Mouse (Mus musculus): ENCODE data around the gene Zdhhc23. TPM values are rescaled to one million over a fixed set of nuclear protein-coding genes. Genes with fewer than 3 reads are reported as not detected.

The Zdhhc23 gene
- polyA plus RNA-seq, 1 experiment = not detected

- Histone ChIP-seq H3K4me3 (no peak overlapping the region), H3K79me2 (ENCODE audit: control insufficient read depth, insufficient read depth) (no peaks in the 10 kb centered on the region), H3K4me2 (ENCODE audit: low read depth) (no peak overlapping the region), H3K36me3 (ENCODE audit: control insufficient read depth, insufficient read depth) (no peaks in the 10 kb centered on the region), H3ac (ENCODE audit: control insufficient read depth, insufficient read length) (no peak overlapping the region), H3K27me3 (ENCODE audit: control insufficient read depth, insufficient read depth, insufficient read length) (no peaks in the 10 kb centered on the region)
- TF ChIP-seq CEBPB (IDR thresholded peaks at IDR 0.05; ENCODE audit: insufficient read depth, poor library complexity, severe bottlenecking) (no peak), TCF3 (IDR thresholded peaks at IDR 0.05; ENCODE audit: insufficient read length, low read depth) (no peak), POLR2AphosphoS2 (IDR thresholded peaks at IDR 0.05; ENCODE audit: insufficient read length, low read depth) (no peak), E2F4 (IDR thresholded peaks at IDR 0.05; ENCODE audit: insufficient read depth) (no peak), POLR2A (IDR thresholded peaks at IDR 0.05; ENCODE audit: insufficient read length, low read depth) (no peak), USF1 (IDR thresholded peaks at IDR 0.05; ENCODE audit: low read depth) (no peak), REST (IDR thresholded peaks at IDR 0.05; ENCODE audit: insufficient read depth, insufficient read length) (no peak), MYOD1 (IDR thresholded peaks at IDR 0.05; ENCODE audit: control insufficient read depth in 1 of 3, insufficient read length in 2 of 3, low read depth in 2 of 3) (no peak)
Measured at GRCm38 (mm10) chr16:43951591-43951990, 28.0 kb downstream of the Zdhhc23 start.

GRCm38 (mm10) chr16:43945869-43946268 lies 33.7 kb downstream of the Zdhhc23 start:
- H3K36me3 ChIP-seq (ENCODE audit: control insufficient read depth, insufficient read depth) = no peaks in the 10 kb centered on the region
- no peak overlapping the region for H3ac ChIP-seq (ENCODE audit: control insufficient read depth, insufficient read length)
- H3K4me3 ChIP-seq = no peak overlapping the region

GRCm38 (mm10) chr16:43945351-43945750 lies 34.2 kb downstream of the Zdhhc23 start:
- TF ChIP-seq POLR2A (IDR thresholded peaks at IDR 0.05; ENCODE audit: insufficient read length, low read depth) (no peak), REST (IDR thresholded peaks at IDR 0.05; ENCODE audit: insufficient read depth, insufficient read length) (no peak), SRF (IDR thresholded peaks at IDR 0.05; ENCODE audit: control insufficient read depth, insufficient read length, low read depth) (no peak), MYOG (IDR thresholded peaks at IDR 0.05; ENCODE audit: control insufficient read depth in 1 of 3, insufficient read depth in 1 of 3, insufficient read length in 2 of 3, low read depth in 2 of 3) (no peak), USF1 (IDR thresholded peaks at IDR 0.05; ENCODE audit: low read depth) (no peak), MYOD1 (IDR thresholded peaks at IDR 0.05; ENCODE audit: control insufficient read depth in 1 of 3, insufficient read length in 2 of 3, low read depth in 2 of 3) (no peak), POLR2AphosphoS2 (IDR thresholded peaks at IDR 0.05; ENCODE audit: insufficient read length, low read depth) (no peak), E2F4 (IDR thresholded peaks at IDR 0.05; ENCODE audit: insufficient read depth) (no peak), TCF12 (IDR thresholded peaks at IDR 0.05; ENCODE audit: insufficient read depth, poor library complexity, severe bottlenecking) (no peak), CEBPB (IDR thresholded peaks at IDR 0.05; ENCODE audit: insufficient read depth, poor library complexity, severe bottlenecking) (no peak), TCF3 (IDR thresholded peaks at IDR 0.05; ENCODE audit: insufficient read length, low read depth) (no peak), MAX (IDR thresholded peaks at IDR 0.05; ENCODE audit: low read depth) (no peak)
- Histone ChIP-seq H3K79me2 (ENCODE audit: control insufficient read depth, insufficient read depth) (no peaks in the 10 kb centered on the region), H3K36me3 (ENCODE audit: control insufficient read depth, insufficient read depth) (no peaks in the 10 kb centered on the region), H3ac (ENCODE audit: control insufficient read depth, insufficient read length) (no peak overlapping the region), H3K4me2 (ENCODE audit: low read depth) (no peak overlapping the region), H3K27me3 (ENCODE audit: control insufficient read depth, insufficient read depth, insufficient read length) (no peaks in the 10 kb centered on the region), H3K4me3 (no peak overlapping the region)

More at GRCm38 (mm10) chr16:43945869-43946268, 33.7 kb downstream of the Zdhhc23 start:
- no peaks in the 10 kb centered on the region for H3K79me2 ChIP-seq (ENCODE audit: control insufficient read depth, insufficient read depth)
- H3K27me3 ChIP-seq (ENCODE audit: control insufficient read depth, insufficient read depth, insufficient read length) = no peaks in the 10 kb centered on the region
- H3K4me2 ChIP-seq (ENCODE audit: low read depth) = no peak overlapping the region
- TF ChIP-seq POLR2A (IDR thresholded peaks at IDR 0.05; ENCODE audit: insufficient read length, low read depth) (no peak), E2F4 (IDR thresholded peaks at IDR 0.05; ENCODE audit: insufficient read depth) (no peak), TCF12 (IDR thresholded peaks at IDR 0.05; ENCODE audit: insufficient read depth, poor library complexity, severe bottlenecking) (no peak), POLR2AphosphoS2 (IDR thresholded peaks at IDR 0.05; ENCODE audit: insufficient read length, low read depth) (no peak), SRF (IDR thresholded peaks at IDR 0.05; ENCODE audit: control insufficient read depth, insufficient read length, low read depth) (no peak), USF1 (IDR thresholded peaks at IDR 0.05; ENCODE audit: low read depth) (no peak), MYOG (IDR thresholded peaks at IDR 0.05; ENCODE audit: control insufficient read depth in 1 of 3, insufficient read depth in 1 of 3, insufficient read length in 2 of 3, low read depth in 2 of 3) (no peak), TCF3 (IDR thresholded peaks at IDR 0.05; ENCODE audit: insufficient read length, low read depth) (no peak), MAX (IDR thresholded peaks at IDR 0.05; ENCODE audit: low read depth) (no peak), REST (IDR thresholded peaks at IDR 0.05; ENCODE audit: insufficient read depth, insufficient read length) (no peak), CEBPB (IDR thresholded peaks at IDR 0.05; ENCODE audit: insufficient read depth, poor library complexity, severe bottlenecking) (no peak), MYOD1 (IDR thresholded peaks at IDR 0.05; ENCODE audit: control insufficient read depth in 1 of 3, insufficient read length in 2 of 3, low read depth in 2 of 3) (no peak)

GRCm38 (mm10) chr16:43940846-43941245 lies 38.7 kb downstream of the Zdhhc23 start:
- Histone ChIP-seq H3K4me2 (ENCODE audit: low read depth) (no peak overlapping the region), H3K36me3 (ENCODE audit: control insufficient read depth, insufficient read depth) (no peaks in the 10 kb centered on the region), H3K27me3 (ENCODE audit: control insufficient read depth, insufficient read depth, insufficient read length) (no peaks in the 10 kb centered on the region), H3ac (ENCODE audit: control insufficient read depth, insufficient read length) (no peak overlapping the region), H3K4me3 (no peak overlapping the region), H3K79me2 (ENCODE audit: control insufficient read depth, insufficient read depth) (no peaks in the 10 kb centered on the region)
- TF ChIP-seq POLR2A (IDR thresholded peaks at IDR 0.05; ENCODE audit: insufficient read length, low read depth) (no peak), MYOG (IDR thresholded peaks at IDR 0.05; ENCODE audit: control insufficient read depth in 1 of 3, insufficient read depth in 1 of 3, insufficient read length in 2 of 3, low read depth in 2 of 3) (no peak), SRF (IDR thresholded peaks at IDR 0.05; ENCODE audit: control insufficient read depth, insufficient read length, low read depth) (no peak), TCF3 (IDR thresholded peaks at IDR 0.05; ENCODE audit: insufficient read length, low read depth) (no peak), CEBPB (IDR thresholded peaks at IDR 0.05; ENCODE audit: insufficient read depth, poor library complexity, severe bottlenecking) (no peak), REST (IDR thresholded peaks at IDR 0.05; ENCODE audit: insufficient read depth, insufficient read length) (no peak), POLR2AphosphoS2 (IDR thresholded peaks at IDR 0.05; ENCODE audit: insufficient read length, low read depth) (no peak), MYOD1 (IDR thresholded peaks at IDR 0.05; ENCODE audit: control insufficient read depth in 1 of 3, insufficient read length in 2 of 3, low read depth in 2 of 3) (no peak), TCF12 (IDR thresholded peaks at IDR 0.05; ENCODE audit: insufficient read depth, poor library complexity, severe bottlenecking) (no peak), E2F4 (IDR thresholded peaks at IDR 0.05; ENCODE audit: insufficient read depth) (no peak), MAX (IDR thresholded peaks at IDR 0.05; ENCODE audit: low read depth) (no peak), USF1 (IDR thresholded peaks at IDR 0.05; ENCODE audit: low read depth) (no peak)
